Mouse (Mus musculus) heart, embryonic 12.5 days (tissue): ENCODE measurements around the gene Rbpjl. TPM values are rescaled to one million over a fixed set of nuclear protein-coding genes. Genes with fewer than 3 reads are reported as not detected.
A peak's percentile ranks its signal among the peaks of the same experiment; 100 is the strongest.

Experiments used
- ATAC-seq: fragments of 200-750 bp; cut with Nextera tagmentation; 2 replicates; pipeline ENCODE4 v1.8.0; 2017; ENCODE audit warnings: moderate TSS enrichment, moderate library complexity; ENCODE audit not compliant: insufficient number of reproducible peaks, low FRiP score
- H3K27ac ChIP-seq: fragments of 300-500 bp; sonication (generic); 2 replicates; pipeline ENCODE4 v1.5.1; 2016; ENCODE audit warnings: mild to moderate bottlenecking, moderate library complexity; ENCODE audit not compliant: poor library complexity, severe bottlenecking
- H3K27me3 ChIP-seq: fragments of 300-500 bp; sonication (generic); replicated peaks from 2 replicates; pipeline ENCODE4 v1.6.1; 2016; ENCODE audit warnings: mild to moderate bottlenecking, moderate library complexity
- H3K36me3 ChIP-seq: fragments of 300-500 bp; sonication (generic); 2 replicates; pipeline ENCODE4 v1.6.1; 2016; ENCODE audit warnings: mild to moderate bottlenecking, moderate library complexity
- H3K4me1 ChIP-seq: fragments of 300-500 bp; sonication (generic); replicated peaks from 2 replicates; pipeline ENCODE4 v1.6.1; 2016; ENCODE audit warnings: mild to moderate bottlenecking
- H3K4me2 ChIP-seq: fragments of 300-500 bp; sonication (generic); 2 replicates; pipeline ENCODE4 v1.6.1; 2016; ENCODE audit warnings: mild to moderate bottlenecking, moderate library complexity
- H3K4me3 ChIP-seq: fragments of 300-500 bp; sonication (generic); 2 replicates; pipeline ENCODE4 v1.5.1; 2016; ENCODE audit warnings: mild to moderate bottlenecking
- H3K9ac ChIP-seq: fragments of 300-500 bp; sonication (generic); 2 replicates; pipeline ENCODE4 v1.6.1; 2016; ENCODE audit warnings: mild to moderate bottlenecking, moderate library complexity
- H3K9me3 ChIP-seq: fragments of 300-500 bp; sonication (generic); replicated peaks from 2 replicates; pipeline ENCODE4 v1.6.1; 2016; ENCODE audit warnings: mild to moderate bottlenecking, moderate library complexity
- WGBS: fragments of 180-500 bp; shearing (Covaris S2); methylation state at CpG from one replicate; pipeline ENCODE4 v1.1.7; 2016; 5-methylcytosine and 5-hydroxymethylcytosine counted together
- polyA plus RNA-seq: library from polyadenylated mRNA; unstranded; fragments of >200 nt; fragmentation: Nextera tagmentation; extraction: Ambion mirVana; gene quantifications from 2 replicates; pipeline ENCODE4 v1.2.1, GENCODE M21; 2016

Gene Rbpjl
- polyA plus RNA-seq, 1 experiment from 2014 or later: 0.19 TPM

- Histone ChIP-seq H3K4me1 (peaks cover 10% of the 10 kb centered on the region), H3K4me2 (no peak overlapping the region), H3K36me3 (no peaks in the 10 kb centered on the region), H3K9ac (no peak overlapping the region), H3K9me3 (peaks cover 16% of the 10 kb centered on the region), H3K27me3 (peaks cover 59% of the 10 kb centered on the region), H3K4me3 (no peak overlapping the region), H3K27ac (no peak overlapping the region)
- 84% methylated on average over 7 of the region's 7 CpGs for WGBS
- ATAC-seq: no peak
Observed at GRCm38 (mm10) chr2:164396076-164396475, 6.9 kb upstream of the Rbpjl start.

GRCm38 (mm10) chr2:164396911-164397310 is 6.0 kb upstream of the Rbpjl start:
- 63% methylated on average over 12 of the region's 12 CpGs for WGBS
- Histone ChIP-seq H3K9me3 (peaks cover 16% of the 10 kb centered on the region), H3K4me3 (no peak overlapping the region), H3K36me3 (no peaks in the 10 kb centered on the region), H3K4me1 (peaks cover 11% of the 10 kb centered on the region), H3K4me2 (no peak overlapping the region), H3K9ac (no peak overlapping the region), H3K27me3 (peaks cover 60% of the 10 kb centered on the region), H3K27ac (no peak overlapping the region)
- no peak for ATAC-seq

- Histone ChIP-seq H3K4me3 (0 out of 2 replicates have a peak overlapping the region, but pooled peaks have one; percentile 2), H3K27me3 (peaks cover 94% of the 10 kb centered on the region), H3K36me3 (no peaks in the 10 kb centered on the region), H3K4me1 (peaks cover 41% of the 10 kb centered on the region), H3K4me2 (peak overlapping the region; percentile 79), H3K9ac (peak overlapping the region; percentile 56; the same call in 1 of the 2 replicates), H3K9me3 (no peaks in the 10 kb centered on the region), H3K27ac (no peak overlapping the region)
- WGBS: 10% methylated on average over 14 of the region's 14 CpGs
- no peak for ATAC-seq
Observed at GRCm38 (mm10) chr2:164403396-164404081, 598 bp downstream of the Rbpjl start.

DNA sequence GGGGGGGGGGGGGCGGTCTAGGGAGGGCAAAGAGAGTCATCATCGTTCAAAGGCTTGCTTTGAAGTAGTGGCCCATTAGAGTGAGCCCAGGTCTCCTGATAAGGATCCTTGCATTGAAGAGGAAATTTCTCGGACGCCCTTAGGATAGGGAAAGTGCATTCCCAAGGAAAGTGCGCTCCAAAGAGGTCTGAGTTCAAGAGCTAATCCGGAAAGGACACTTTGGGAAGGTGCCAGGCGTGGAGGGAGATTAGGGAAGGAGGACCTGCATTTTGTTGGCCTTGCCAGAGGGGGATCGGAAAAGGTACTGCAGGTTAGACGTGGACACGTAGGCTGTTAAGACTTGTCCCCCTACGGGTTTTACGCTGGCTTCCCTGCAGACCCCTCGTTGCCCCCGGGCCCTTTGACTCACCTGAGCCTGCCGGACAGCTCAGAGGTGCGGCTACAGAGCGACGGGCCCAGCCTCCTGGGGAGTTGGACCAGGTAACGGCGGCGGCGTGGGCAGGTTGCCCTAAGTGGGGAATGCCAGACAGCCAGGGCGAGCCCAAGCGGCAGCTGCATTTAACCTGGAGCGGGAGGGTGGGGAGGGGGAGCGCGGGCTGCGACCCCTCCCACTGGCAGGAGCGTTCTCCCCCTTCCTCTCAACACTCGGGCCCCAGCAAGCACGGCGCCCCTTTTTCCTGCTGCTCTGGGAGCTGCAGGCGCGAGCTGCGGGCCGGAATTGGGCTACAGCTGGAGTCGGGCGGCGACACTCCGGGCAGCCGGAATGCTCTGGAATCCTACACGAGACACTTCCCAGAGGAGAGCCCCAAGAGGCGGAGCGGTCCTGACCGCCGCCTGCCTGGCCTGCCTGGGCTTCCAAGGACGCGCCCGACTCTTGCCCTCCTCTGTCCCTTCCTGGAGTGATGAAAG is 1.4 kb downstream of the Rbpjl start:
- ATAC-seq: peak; percentile 30
- H3K4me2 ChIP-seq: peak overlapping the region; percentile 79
- H3K4me3 ChIP-seq: peak overlapping the region; percentile 47
- H3K27me3 ChIP-seq: peaks cover 95% of the 10 kb centered on the region
- H3K4me1 ChIP-seq: peaks cover 42% of the 10 kb centered on the region
- WGBS: under 1% methylated on average over 49 of the region's 49 CpGs
- H3K9me3 ChIP-seq: no peaks in the 10 kb centered on the region
- H3K36me3 ChIP-seq: no peaks in the 10 kb centered on the region
- H3K9ac ChIP-seq: peak overlapping the region; percentile 56
- no peak overlapping the region for H3K27ac ChIP-seq

- Histone ChIP-seq H3K4me3 (peak within 1 kb of the TSS; percentile 47), H3K9me3 (no peaks in the 10 kb centered on the region), H3K36me3 (no peaks in the 10 kb centered on the region), H3K4me2 (peak within 1 kb of the TSS; percentile 79), H3K27ac (no peak within 1 kb of the TSS), H3K4me1 (peaks cover 42% of the 10 kb centered on the region), H3K9ac (peak within 1 kb of the TSS; percentile 56), H3K27me3 (peaks cover 95% of the 10 kb centered on the region)
- ATAC-seq: no peak
- 10% methylated on average over 9 of the region's 9 CpGs for WGBS
Observed at GRCm38 (mm10) chr2:164405060-164405459, 2.1 kb downstream of the Rbpjl start, which contains the start of gene Matn4. Gene Matn4, minus strand, starts transcription at chr2:164405160.

GRCm38 (mm10) chr2:164405519-164405918 is 2.6 kb downstream of the Rbpjl start:
- Histone ChIP-seq H3K27ac (no peak overlapping the region), H3K9me3 (no peaks in the 10 kb centered on the region), H3K4me1 (peaks cover 38% of the 10 kb centered on the region), H3K4me2 (no peak overlapping the region), H3K36me3 (no peaks in the 10 kb centered on the region), H3K27me3 (peaks cover 95% of the 10 kb centered on the region), H3K4me3 (no peak overlapping the region), H3K9ac (no peak overlapping the region)
- no peak for ATAC-seq
- WGBS: 43% methylated on average over 5 of the region's 5 CpGs

- peak overlapping the region; percentile 12; the same call in 1 of the 2 replicates for H3K4me3 ChIP-seq
- peak overlapping the region; percentile 44 for H3K4me2 ChIP-seq
- H3K27ac ChIP-seq: no peak overlapping the region
- no peak overlapping the region for H3K9ac ChIP-seq
- no peaks in the 10 kb centered on the region for H3K9me3 ChIP-seq
- no peak for ATAC-seq
- H3K36me3 ChIP-seq: no peaks in the 10 kb centered on the region
- peaks cover 32% of the 10 kb centered on the region for H3K4me1 ChIP-seq
- under 1% methylated on average over 22 of the region's 22 CpGs for WGBS
- peaks cover 89% of the 10 kb centered on the region for H3K27me3 ChIP-seq
Observed at GRCm38 (mm10) chr2:164407708-164408107, 4.8 kb downstream of the Rbpjl start.

- Histone ChIP-seq H3K4me2 (peak overlapping the region; percentile 64), H3K9me3 (peaks cover 3% of the 10 kb centered on the region; the same call in 1 of the 2 replicates), H3K36me3 (no peaks in the 10 kb centered on the region), H3K4me1 (peaks cover 14% of the 10 kb centered on the region; the same call in 1 of the 2 replicates), H3K27me3 (peaks cover 57% of the 10 kb centered on the region), H3K4me3 (peak overlapping the region; percentile 25), H3K9ac (no peak overlapping the region), H3K27ac (no peak overlapping the region)
- 0 out of 2 replicates have a peak, but pooled peaks have one; percentile 15 for ATAC-seq
- 17% methylated on average over 28 of the region's 28 CpGs for WGBS
Observed at GRCm38 (mm10) chr2:164414167-164414566, 11.2 kb downstream of the Rbpjl start.

- peak overlapping the region; percentile 64 for H3K4me2 ChIP-seq
- peak overlapping the region; percentile 25 for H3K4me3 ChIP-seq
- no peak overlapping the region for H3K9ac ChIP-seq
- 60% methylated on average over 10 of the region's 10 CpGs for WGBS
- H3K36me3 ChIP-seq: no peaks in the 10 kb centered on the region
- H3K27ac ChIP-seq: no peak overlapping the region
- no peak for ATAC-seq
- H3K27me3 ChIP-seq: peaks cover 53% of the 10 kb centered on the region
- peaks cover 3% of the 10 kb centered on the region; the same call in 1 of the 2 replicates for H3K9me3 ChIP-seq
- peaks cover 14% of the 10 kb centered on the region; the same call in 1 of the 2 replicates for H3K4me1 ChIP-seq
Observed at GRCm38 (mm10) chr2:164414581-164414980, 11.6 kb downstream of the Rbpjl start.

DNA sequence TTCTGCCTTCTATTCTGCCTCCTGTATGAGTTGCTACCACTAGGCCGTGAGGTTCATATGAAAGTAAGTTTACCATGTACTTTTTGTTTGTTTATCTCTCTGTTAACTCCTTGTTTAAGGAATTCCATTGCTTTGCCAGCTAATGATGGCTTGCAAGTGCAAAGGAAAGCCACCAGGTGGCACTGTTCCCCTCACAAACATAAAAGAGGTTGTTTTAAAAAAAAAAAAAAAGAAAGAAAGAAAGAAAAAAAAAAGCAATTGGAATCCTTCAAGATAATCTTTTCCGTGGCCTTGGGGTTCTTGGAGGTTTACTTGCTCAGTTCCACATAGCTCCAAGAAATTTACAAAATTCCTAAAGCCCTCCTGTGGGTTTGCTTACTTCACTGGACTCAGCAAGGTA is 14.3 kb downstream of the Rbpjl start:
- Histone ChIP-seq H3K9me3 (peaks cover 3% of the 10 kb centered on the region; the same call in 1 of the 2 replicates), H3K4me3 (no peak overlapping the region), H3K9ac (no peak overlapping the region), H3K27ac (no peak overlapping the region), H3K36me3 (no peaks in the 10 kb centered on the region), H3K27me3 (peaks cover 34% of the 10 kb centered on the region), H3K4me1 (peaks cover 14% of the 10 kb centered on the region; the same call in 1 of the 2 replicates), H3K4me2 (no peak overlapping the region)
- WGBS: 2% methylated on average over 2 of the region's 2 CpGs
- no peak for ATAC-seq
